Mouse (Mus musculus) brain, embryonic 14.5 days (tissue): ENCODE results near the gene Olfr1457. TPM values are rescaled to one million over a fixed set of nuclear protein-coding genes. Genes with fewer than 3 reads are reported as not detected.

Source experiments
- DNase-seq: peaks from one replicate; pipeline ENCODE4 v3.0.0-alpha.2; 2011; ENCODE audit warnings: low read depth
- CTCF ChIP-seq: fragments of 200-500 bp; IDR thresholded peaks from 2 replicates; pipeline ENCODE4 v1.5.1; 2012; ENCODE audit warnings: inconsistent platforms, mild to moderate bottlenecking, moderate library complexity, borderline replicate concordance; ENCODE audit not compliant: insufficient read depth, insufficient read length; ENCODE audit errors: extremely low read depth
- POLR2A ChIP-seq: fragments of 200-500 bp; IDR thresholded peaks from 2 replicates; pipeline ENCODE4 v1.6.1; 2012; ENCODE audit warnings: mild to moderate bottlenecking, inconsistent platforms, borderline replicate concordance; ENCODE audit not compliant: poor library complexity, insufficient read depth, insufficient read length, severe bottlenecking; ENCODE audit errors: extremely low read depth
- polyA plus RNA-seq: library from polyadenylated mRNA; depleted of rRNA; stranded (reverse); fragments of >200 nt; gene quantifications from 2 replicates; pipeline ENCODE4 v1.2.3, GENCODE M21; 2012; rRNA removed

Gene Olfr1457
- polyA plus RNA-seq: not detected in 2 replicates

GRCm38 (mm10) chr19:13097791-13098190 lies at the start of gene Olfr1457:
Olfr1457 (minus strand) TSS chr19:13097891.
- no peak for DNase-seq
- TF ChIP-seq CTCF: no peak
- TF ChIP-seq POLR2A: no peak

GRCm38 (mm10) chr19:13106675-13107074 lies 9.0 kb upstream of the Olfr1457 start, which contains the start of gene Olfr1458:
Olfr1458 (minus strand) TSS chr19:13106775.
- DNase-seq: no peak
- TF ChIP-seq POLR2A (no peak), CTCF (no peak)

- TF ChIP-seq CTCF (no peak), POLR2A (no peak)
- DNase-seq: no peak
Observed at GRCm38 (mm10) chr19:13093908-13094307, 3.8 kb downstream of the Olfr1457 start.

- TF ChIP-seq CTCF (no peak), POLR2A (no peak)
- no peak for DNase-seq
Observed at GRCm38 (mm10) chr19:13060310-13060709, 37.4 kb downstream of the Olfr1457 start, which contains the start of gene Olfr1454. Olfr1454 (plus strand) TSS chr19:13060610.

Other genes with a start within 250 kb of the Olfr1457 start
- not detected in 2 replicates for gene Olfr1444, start 240.6 kb downstream of the Olfr1457 start, polyA plus RNA-seq
- gene Olfr1445, start 214.0 kb downstream of the Olfr1457 start, polyA plus RNA-seq: not detected in 2 replicates
- gene Olfr1446, start 204.4 kb downstream of the Olfr1457 start, polyA plus RNA-seq: not detected in 2 replicates
- not detected in 2 replicates for gene Olfr1447, start 194.1 kb downstream of the Olfr1457 start, polyA plus RNA-seq
- not detected in 2 replicates for gene Olfr1448, start 173.5 kb downstream of the Olfr1457 start, polyA plus RNA-seq
- not detected in 2 replicates for gene Olfr1449, start 167.1 kb downstream of the Olfr1457 start, polyA plus RNA-seq
- gene Olfr1450, start 147.6 kb downstream of the Olfr1457 start, polyA plus RNA-seq: not detected in 2 replicates
- not detected in 2 replicates for gene Olfr1451, start 102.9 kb downstream of the Olfr1457 start, polyA plus RNA-seq
- not detected in 2 replicates for gene Olfr1453, start 69.6 kb downstream of the Olfr1457 start, polyA plus RNA-seq
- not detected in 2 replicates for gene Olfr1454, start 37.3 kb downstream of the Olfr1457 start, polyA plus RNA-seq
- not detected in 2 replicates for gene Olfr1458, start 8.9 kb upstream of the Olfr1457 start, polyA plus RNA-seq
- gene Olfr1459, start 51.7 kb upstream of the Olfr1457 start, polyA plus RNA-seq: not detected in 2 replicates
- not detected in 2 replicates for gene Olfr1461, start 65.1 kb upstream of the Olfr1457 start, polyA plus RNA-seq
- gene Olfr1462, start 87.8 kb upstream of the Olfr1457 start, polyA plus RNA-seq: not detected in 2 replicates
- not detected in 2 replicates for gene Olfr1463, start 133.4 kb upstream of the Olfr1457 start, polyA plus RNA-seq
- not detected in 2 replicates for gene Olfr1465, start 217.7 kb upstream of the Olfr1457 start, polyA plus RNA-seq
- gene Olfr1466, start 241.0 kb upstream of the Olfr1457 start, polyA plus RNA-seq: not detected in 2 replicates